Mouse (Mus musculus) heart, embryonic 15.5 days (tissue): ENCODE results near the gene Tspo2. TPM values are rescaled to one million over a fixed set of nuclear protein-coding genes. Genes with fewer than 3 reads are reported as not detected.

ENCODE experiments used
- ATAC-seq: fragments of 200-750 bp; cut with Nextera tagmentation; replicated peaks from 2 replicates; pipeline ENCODE4 v1.8.0; 2017; ENCODE audit warnings: low read depth, moderate TSS enrichment; ENCODE audit not compliant: insufficient number of reproducible peaks, insufficient read depth, low FRiP score
- H3K27ac ChIP-seq: fragments of 300-500 bp; sonication (generic); 2 replicates; pipeline ENCODE4 v1.5.1; 2015; ENCODE audit warnings: mild to moderate bottlenecking, inconsistent platforms
- H3K27me3 ChIP-seq: fragments of 300-500 bp; sonication (generic); 2 replicates; pipeline ENCODE4 v1.6.1; 2015; ENCODE audit warnings: inconsistent platforms
- H3K36me3 ChIP-seq: fragments of 300-500 bp; sonication (generic); 2 replicates; pipeline ENCODE4 v1.6.1; 2015; ENCODE audit warnings: mild to moderate bottlenecking, inconsistent platforms
- H3K4me1 ChIP-seq: fragments of 300-500 bp; sonication (generic); replicated peaks from 2 replicates; pipeline ENCODE4 v1.6.1; 2015; ENCODE audit warnings: inconsistent platforms
- H3K4me2 ChIP-seq: fragments of 300-500 bp; sonication (generic); 2 replicates; pipeline ENCODE4 v1.6.1; 2015; ENCODE audit warnings: inconsistent platforms, mild to moderate bottlenecking, moderate library complexity
- H3K4me3 ChIP-seq: fragments of 300-500 bp; sonication (generic); 2 replicates; pipeline ENCODE4 v1.5.1; 2015; ENCODE audit warnings: mild to moderate bottlenecking, inconsistent platforms
- H3K9ac ChIP-seq: fragments of 300-500 bp; sonication (generic); 2 replicates; pipeline ENCODE4 v1.6.1; 2015; ENCODE audit warnings: mild to moderate bottlenecking, inconsistent platforms
- H3K9me3 ChIP-seq: fragments of 300-500 bp; sonication (generic); replicated peaks from 2 replicates; pipeline ENCODE4 v1.6.1; 2016; ENCODE audit warnings: inconsistent platforms
- WGBS: fragments of 180-500 bp; shearing (Covaris S2); methylation state at CpG from one replicate; pipeline ENCODE4 v1.1.7; 2015; ENCODE audit warnings: mixed read lengths; 5-methylcytosine and 5-hydroxymethylcytosine counted together
- polyA plus RNA-seq: library from polyadenylated mRNA; unstranded; fragments of >200 nt; fragmentation: Nextera tagmentation; extraction: Ambion mirVana; gene quantifications from 2 replicates; pipeline ENCODE4 v1.2.1, GENCODE M21; 2015

The Tspo2 gene
- polyA plus RNA-seq, 1 experiment from 2014 or later: 7.7 TPM

DNA sequence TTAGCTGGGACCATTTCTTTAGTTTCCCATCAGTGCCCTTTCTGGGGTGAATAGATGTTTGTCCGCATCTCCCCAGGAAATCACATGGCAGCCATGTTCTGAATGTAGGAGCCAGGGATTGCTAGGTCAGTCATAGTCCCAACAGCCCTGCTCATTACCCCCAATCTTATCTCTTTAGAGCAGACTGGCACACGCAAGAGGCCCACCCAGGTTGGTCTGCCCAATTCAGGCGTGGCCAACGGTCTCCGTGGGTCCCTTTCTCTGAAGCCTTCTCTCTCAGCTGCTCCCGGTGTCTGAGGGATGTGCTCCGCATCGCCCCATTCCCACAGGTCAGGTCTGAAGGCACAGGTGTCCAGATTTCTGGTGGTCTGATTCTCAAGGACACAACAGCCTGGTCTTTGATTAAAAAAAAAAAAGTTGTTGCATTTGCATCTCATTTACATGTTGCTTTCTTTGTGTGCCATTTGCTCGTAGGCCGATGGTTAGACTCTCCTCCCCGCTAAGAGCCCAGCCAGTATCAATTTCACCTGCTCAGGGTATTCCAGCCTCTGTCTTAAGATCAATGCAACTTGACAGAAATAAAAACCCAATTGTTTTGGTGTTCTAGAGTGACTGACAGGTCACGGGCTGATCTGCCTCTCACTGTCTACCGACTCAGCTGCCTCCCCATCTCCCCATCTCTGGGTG, 513 bp downstream of the Tspo2 start:
- Histone ChIP-seq H3K36me3 (no peaks in the 10 kb centered on the region), H3K27me3 (no peaks in the 10 kb centered on the region), H3K4me1 (no peaks in the 10 kb centered on the region), H3K27ac (no peak overlapping the region), H3K4me3 (no peak overlapping the region), H3K9ac (no peak overlapping the region), H3K9me3 (no peaks in the 10 kb centered on the region), H3K4me2 (no peak overlapping the region)
- WGBS: 78% methylated on average over 13 of the region's 13 CpGs
- ATAC-seq: no peak

DNA sequence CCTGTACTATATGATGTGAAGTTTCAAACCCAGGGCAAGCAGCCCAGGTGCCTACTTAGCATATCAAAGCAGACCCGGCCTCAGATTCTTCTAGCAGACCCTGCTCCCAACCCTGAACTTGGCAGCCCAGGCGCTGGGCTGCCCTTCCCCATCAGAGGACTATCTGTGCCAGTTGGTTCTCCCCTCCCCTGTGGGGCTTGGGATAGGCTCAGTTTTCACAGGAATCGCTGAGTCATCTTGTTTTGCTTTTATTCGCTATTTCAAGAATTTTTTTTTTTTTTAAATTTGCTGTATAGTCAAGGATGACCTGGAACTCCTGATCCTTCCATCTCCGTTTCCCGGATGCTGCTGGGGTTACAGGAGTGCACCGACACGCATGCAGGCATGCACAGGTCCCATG, 3.6 kb downstream of the Tspo2 start:
- WGBS: 71% methylated on average over 8 of the region's 8 CpGs
- no peak overlapping the region for H3K4me2 ChIP-seq

DNA sequence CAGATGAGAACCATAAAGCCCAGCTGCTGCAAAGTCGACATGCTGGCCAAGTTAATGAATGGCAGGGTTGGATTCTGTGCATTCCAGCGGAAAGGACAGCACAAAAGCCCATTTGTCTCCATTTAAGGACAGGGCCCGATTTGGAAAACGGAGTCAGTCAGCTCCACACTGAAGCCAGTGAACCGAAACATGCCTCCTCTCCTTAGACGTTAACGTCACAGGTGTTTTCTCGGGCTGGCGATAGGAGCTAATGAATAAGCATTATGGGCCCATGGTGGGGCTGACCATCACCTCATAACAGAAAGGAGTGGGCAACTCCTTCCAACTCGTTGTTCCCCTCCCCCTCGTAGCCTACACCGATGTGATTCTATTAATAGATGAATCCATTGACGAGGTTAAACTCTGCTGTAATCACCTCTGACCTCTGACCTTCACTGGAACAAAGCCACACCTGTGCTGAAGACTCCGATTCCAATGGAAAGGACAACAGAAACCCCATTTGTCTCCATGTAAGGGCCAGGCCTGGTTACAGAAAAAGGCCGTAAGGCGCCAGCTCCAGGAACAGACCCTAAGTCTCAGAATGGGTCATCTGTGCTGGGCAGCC, 7.7 kb downstream of the Tspo2 start:
- Histone ChIP-seq H3K27ac (no peak overlapping the region), H3K27me3 (no peaks in the 10 kb centered on the region), H3K36me3 (no peaks in the 10 kb centered on the region), H3K4me3 (no peak overlapping the region), H3K9me3 (no peaks in the 10 kb centered on the region), H3K4me2 (no peak overlapping the region), H3K4me1 (no peaks in the 10 kb centered on the region), H3K9ac (no peak overlapping the region)
- no peak for ATAC-seq
- WGBS: 75% methylated on average over 16 of the region's 16 CpGs

More for the DNA sequence above, 3.6 kb downstream of the Tspo2 start:
- no peaks in the 10 kb centered on the region for H3K9me3 ChIP-seq
- no peaks in the 10 kb centered on the region for H3K27me3 ChIP-seq
- no peak overlapping the region for H3K9ac ChIP-seq
- H3K27ac ChIP-seq: no peak overlapping the region
- no peaks in the 10 kb centered on the region for H3K4me1 ChIP-seq
- no peaks in the 10 kb centered on the region for H3K36me3 ChIP-seq
- no peak overlapping the region for H3K4me3 ChIP-seq
- ATAC-seq: no peak

DNA sequence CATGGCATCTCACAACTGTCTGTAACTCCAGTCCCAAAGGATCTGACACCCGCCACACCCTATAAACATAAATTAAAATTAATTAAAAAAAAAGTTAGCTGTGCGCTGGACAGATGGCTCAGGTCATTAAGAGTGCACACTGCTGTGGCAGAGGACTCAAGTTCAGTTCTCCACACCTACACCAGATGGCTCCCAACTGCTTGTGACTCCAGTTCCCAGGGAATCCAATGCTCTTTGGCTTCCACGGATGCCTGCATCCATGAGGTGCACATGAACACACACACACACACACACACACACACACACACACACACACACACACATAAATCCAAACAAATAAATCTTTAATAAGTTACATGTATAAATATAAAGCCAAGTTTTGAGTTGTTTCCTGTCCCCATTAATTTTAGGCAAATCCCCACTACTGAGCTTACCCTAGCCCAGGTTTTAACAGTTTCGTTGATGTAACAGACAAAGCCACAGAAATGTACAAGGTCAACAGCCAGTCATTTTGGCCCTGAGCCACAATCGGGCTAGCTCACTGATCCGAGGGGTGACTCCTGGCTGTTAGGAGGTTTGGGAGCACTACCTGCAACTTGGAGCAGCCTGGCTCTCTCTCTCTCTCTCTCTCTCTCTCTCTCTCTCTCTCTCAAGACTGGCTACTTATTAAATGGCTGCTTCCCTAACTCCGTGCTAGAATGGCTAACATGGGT, 8.4 kb downstream of the Tspo2 start:
- Histone ChIP-seq H3K4me1 (peaks cover 3% of the 10 kb centered on the region), H3K4me2 (no peak overlapping the region), H3K27me3 (no peaks in the 10 kb centered on the region), H3K9me3 (no peaks in the 10 kb centered on the region), H3K4me3 (no peak overlapping the region), H3K9ac (no peak overlapping the region), H3K27ac (no peak overlapping the region), H3K36me3 (no peaks in the 10 kb centered on the region)
- ATAC-seq: no peak
- WGBS: 70% methylated on average over 7 of the region's 7 CpGs

DNA sequence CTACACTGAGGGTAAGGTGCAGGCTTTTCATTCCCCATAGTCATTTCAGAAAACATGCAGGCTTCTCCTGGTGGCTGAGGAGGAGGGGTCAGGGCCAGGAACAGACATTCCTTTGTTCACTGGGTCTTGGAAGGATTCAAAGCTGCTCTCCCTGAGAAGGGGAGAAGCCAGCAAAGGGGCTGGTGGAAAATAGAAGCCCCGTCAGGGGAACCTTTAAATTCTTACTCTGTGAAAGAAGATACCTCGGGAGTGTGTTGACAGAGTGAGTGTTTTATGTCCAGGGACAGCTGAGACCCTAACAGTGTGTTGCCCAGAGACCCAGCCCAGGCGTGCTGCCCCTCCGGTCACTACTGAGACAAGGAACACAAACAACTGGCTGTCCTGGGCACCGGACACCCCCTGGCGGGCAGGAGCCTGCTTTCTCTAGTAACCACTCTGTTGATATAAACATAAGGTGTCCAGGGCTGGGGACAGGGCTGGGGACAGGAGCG, 13.9 kb downstream of the Tspo2 start:
- WGBS: 23% methylated on average over 7 of the region's 7 CpGs
- Histone ChIP-seq H3K9ac (peak overlapping the region; percentile 9; the same call in 1 of the 2 replicates), H3K9me3 (no peaks in the 10 kb centered on the region), H3K27me3 (no peaks in the 10 kb centered on the region), H3K4me2 (peak overlapping the region; percentile 14), H3K36me3 (no peaks in the 10 kb centered on the region), H3K27ac (peak overlapping the region; percentile 95), H3K4me3 (no peak overlapping the region), H3K4me1 (peaks cover 44% of the 10 kb centered on the region)
- ATAC-seq: peak; percentile 45

DNA sequence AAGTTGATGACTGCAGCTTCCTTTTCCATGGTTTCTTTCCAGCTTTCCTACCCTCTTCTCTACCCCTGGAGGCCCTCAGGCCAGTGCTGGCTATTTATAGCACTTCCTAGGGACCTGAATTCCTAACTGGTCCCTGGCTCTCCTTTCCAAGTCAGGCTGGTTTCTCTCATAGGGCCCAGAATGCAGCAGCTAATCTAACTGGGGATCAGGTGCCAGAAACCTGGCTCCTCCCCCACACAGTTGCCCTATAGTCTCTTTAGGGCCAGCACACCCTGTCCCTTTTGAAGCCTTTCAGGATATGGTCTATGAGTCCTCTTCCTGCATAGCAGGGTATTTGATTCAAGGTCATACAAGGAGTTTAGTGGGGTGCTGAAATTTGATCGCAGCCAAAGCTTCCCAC, 14.8 kb downstream of the Tspo2 start:
- ATAC-seq: peak; percentile 68
- H3K9ac ChIP-seq: no peak overlapping the region
- no peaks in the 10 kb centered on the region for H3K9me3 ChIP-seq
- peak overlapping the region; percentile 95 for H3K27ac ChIP-seq
- H3K4me1 ChIP-seq: peaks cover 46% of the 10 kb centered on the region
- H3K4me2 ChIP-seq: peak overlapping the region; percentile 3; the same call in 1 of the 2 replicates
- WGBS: 40% methylated on average over 1 of the region's 1 CpGs
- no peaks in the 10 kb centered on the region for H3K36me3 ChIP-seq
- no peaks in the 10 kb centered on the region for H3K27me3 ChIP-seq
- H3K4me3 ChIP-seq: no peak overlapping the region

DNA sequence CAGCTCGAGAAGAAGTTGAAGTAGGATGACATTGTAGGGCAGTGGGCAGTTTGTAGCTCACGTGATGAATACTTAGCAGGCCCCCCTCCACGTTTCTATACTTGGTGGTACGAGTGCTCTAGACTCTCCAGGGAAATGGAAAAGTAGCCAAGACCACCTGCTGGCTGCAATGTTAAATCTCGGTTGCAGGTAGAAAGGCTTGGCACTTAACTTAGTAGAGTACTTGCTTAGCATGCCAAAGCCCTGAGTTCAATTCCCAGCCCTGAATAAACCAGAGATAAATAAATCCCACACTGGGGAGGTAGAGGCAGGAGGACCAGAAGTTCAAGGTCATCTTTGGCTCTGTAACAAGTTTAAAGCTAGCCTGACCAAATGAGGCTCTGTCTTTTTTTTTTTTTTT, 16.8 kb downstream of the Tspo2 start:
- Histone ChIP-seq H3K4me3 (no peak overlapping the region), H3K9ac (no peak overlapping the region), H3K36me3 (no peaks in the 10 kb centered on the region), H3K4me2 (no peak overlapping the region), H3K27ac (0 out of 2 replicates have a peak overlapping the region, but pooled peaks have one; percentile 5), H3K4me1 (peaks cover 60% of the 10 kb centered on the region), H3K9me3 (no peaks in the 10 kb centered on the region), H3K27me3 (no peaks in the 10 kb centered on the region)
- 76% methylated on average over 5 of the region's 5 CpGs for WGBS
- ATAC-seq: no peak

DNA sequence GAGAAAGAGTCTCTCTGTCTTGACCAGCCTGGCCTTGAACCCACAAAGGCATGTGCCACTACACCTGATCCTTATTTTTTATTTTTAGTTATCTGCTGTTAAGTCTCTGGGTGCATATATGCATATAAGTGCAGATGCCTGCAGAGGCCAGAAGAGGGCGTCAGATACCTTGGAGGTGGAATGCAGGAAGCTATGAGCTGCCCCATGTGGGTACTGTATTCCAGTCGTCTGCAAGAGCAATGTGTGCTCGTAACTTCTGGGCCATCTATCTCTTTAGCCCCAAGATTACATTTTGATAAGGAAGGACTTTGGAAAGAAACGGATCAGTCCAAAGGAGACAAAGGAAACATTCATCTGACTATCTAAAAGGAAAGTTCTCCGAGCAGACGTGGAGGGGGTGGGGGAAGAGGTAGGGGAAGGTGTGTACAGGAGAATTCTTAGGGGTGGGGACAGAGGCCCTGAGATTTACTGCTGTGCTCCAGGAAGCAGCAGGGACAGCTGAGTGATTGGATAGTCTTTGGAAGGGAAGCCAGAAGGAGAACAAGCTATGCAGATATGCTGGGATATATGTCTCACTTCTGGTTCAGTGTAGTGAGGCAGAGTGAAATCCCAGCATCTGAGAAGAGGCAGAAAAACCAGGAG, 17.5 kb downstream of the Tspo2 start:
- H3K27ac ChIP-seq: peak overlapping the region; percentile 96; the same call in 1 of the 2 replicates
- H3K36me3 ChIP-seq: 0 out of 2 replicates have a peak, but pooled peaks cover 3% of the 10 kb centered on the region
- WGBS: 44% methylated on average over 6 of the region's 6 CpGs

DNA sequence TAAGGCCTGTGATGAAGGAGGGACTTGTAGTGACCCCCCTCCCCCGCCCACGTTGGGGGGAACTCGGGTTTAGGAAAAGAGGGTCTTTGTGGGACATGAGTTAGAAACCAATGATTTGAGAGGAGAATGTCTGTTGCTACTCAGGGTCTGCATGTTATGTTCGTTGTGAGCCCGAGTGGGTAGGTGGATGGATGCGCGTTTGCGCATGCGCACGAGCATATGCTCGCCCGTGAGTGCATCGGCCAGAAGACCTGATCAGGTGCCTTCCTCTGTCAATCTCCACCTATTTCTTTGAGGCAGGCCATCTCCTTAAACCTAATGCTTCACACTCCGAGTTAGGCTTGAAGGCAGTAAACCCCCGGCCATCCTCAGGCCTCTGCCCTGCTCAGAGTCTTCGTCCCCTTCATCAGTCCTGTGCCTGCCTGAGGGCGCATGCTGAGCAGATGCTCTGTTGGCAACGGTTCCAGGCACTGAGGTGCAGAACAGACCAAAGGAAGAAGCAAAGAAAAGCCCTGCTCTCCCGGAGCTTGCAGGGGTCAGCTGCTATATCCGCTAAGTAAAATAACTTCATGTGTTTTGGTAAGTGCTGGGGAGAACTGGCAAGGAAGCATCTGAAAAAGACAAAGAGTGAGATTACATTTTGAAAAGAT, 18.2 kb downstream of the Tspo2 start:
- peaks cover 73% of the 10 kb centered on the region for H3K4me1 ChIP-seq
- H3K9ac ChIP-seq: no peak overlapping the region
- no peaks in the 10 kb centered on the region for H3K27me3 ChIP-seq
- ATAC-seq: no peak
- H3K4me2 ChIP-seq: peak overlapping the region; percentile 63; the same call in 1 of the 2 replicates
- H3K4me3 ChIP-seq: no peak overlapping the region
- H3K27ac ChIP-seq: peak overlapping the region; percentile 96
- H3K9me3 ChIP-seq: no peaks in the 10 kb centered on the region
- 0 out of 2 replicates have a peak, but pooled peaks cover 3% of the 10 kb centered on the region for H3K36me3 ChIP-seq
- 67% methylated on average over 20 of the region's 20 CpGs for WGBS

More for the DNA sequence above, 17.5 kb downstream of the Tspo2 start:
- H3K27me3 ChIP-seq: no peaks in the 10 kb centered on the region
- no peak overlapping the region for H3K4me3 ChIP-seq
- H3K4me2 ChIP-seq: no peak overlapping the region
- H3K9ac ChIP-seq: no peak overlapping the region
- no peaks in the 10 kb centered on the region for H3K9me3 ChIP-seq
- no peak for ATAC-seq
- H3K4me1 ChIP-seq: peaks cover 67% of the 10 kb centered on the region

DNA sequence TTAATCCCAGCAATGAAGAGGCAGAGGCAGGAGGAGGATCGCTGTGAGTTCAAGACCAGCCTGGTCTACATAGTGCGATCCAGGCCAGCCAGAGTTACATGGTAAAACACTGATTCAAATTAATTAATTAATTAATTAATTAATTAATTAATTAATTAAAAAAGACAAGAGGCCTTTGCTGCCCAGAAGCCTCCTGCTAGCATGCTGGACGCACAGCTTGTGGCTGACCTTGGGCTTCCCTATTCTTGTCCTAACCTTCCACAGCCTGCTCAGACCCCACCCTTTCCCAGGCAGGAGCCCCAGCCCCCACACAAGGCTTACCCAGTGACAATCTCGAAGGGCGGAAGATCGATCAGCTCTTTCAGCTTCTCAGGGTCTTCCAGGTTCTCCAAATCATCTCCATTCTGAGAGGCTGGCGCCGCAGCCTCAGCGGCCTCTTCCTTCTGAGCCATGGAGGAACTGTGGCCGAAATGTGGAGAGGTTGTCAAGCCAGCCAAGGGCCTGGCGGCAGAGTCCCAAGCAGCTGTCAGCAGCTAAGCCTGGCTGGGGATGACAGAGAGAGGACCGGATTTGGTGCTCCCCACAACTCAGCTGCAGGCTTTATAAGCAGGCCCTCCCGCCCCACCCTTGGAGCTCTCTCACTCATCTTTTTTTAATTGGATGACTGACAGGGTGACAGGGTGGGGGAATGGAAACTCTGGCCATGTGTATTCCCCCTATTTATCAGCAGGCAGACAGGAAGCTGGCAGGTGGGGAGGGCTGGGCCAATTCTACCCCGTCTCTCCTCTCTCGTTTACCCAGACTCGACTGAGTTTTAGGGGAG, 19.0 kb downstream of the Tspo2 start, which contains the start of gene Apobec2:
Apobec2 (minus strand) TSS at position 773 of the 823 bp plus-strand sequence.
- 21% methylated on average over 16 of the region's 16 CpGs for WGBS
- 0 out of 2 replicates have a peak, but pooled peaks cover 3% of the 10 kb centered on the region for H3K36me3 ChIP-seq
- peak; percentile 75 for ATAC-seq
- H3K9me3 ChIP-seq: no peaks in the 10 kb centered on the region
- peaks cover 72% of the 10 kb centered on the region for H3K4me1 ChIP-seq
- H3K27ac ChIP-seq: peak within 1 kb of the TSS; percentile 96
- no peaks in the 10 kb centered on the region for H3K27me3 ChIP-seq
- H3K4me2 ChIP-seq: peak within 1 kb of the TSS; percentile 63
- H3K4me3 ChIP-seq: peak within 1 kb of the TSS; percentile 58
- peak within 1 kb of the TSS; percentile 65 for H3K9ac ChIP-seq
